Mouse (Mus musculus) megakaryocyte, embryonic 14.5 days (primary cell): ENCODE data around the gene Dcpp1.
"Not testable (repeated sequence)": the region's sequence is repeated elsewhere in the genome, so short reads cannot be mapped to it uniquely, and the experiment has no call there.

Experiments
- FLI1 ChIP-seq: IDR thresholded peaks from 2 replicates; pipeline ENCODE4 v1.6.1; 2012; ENCODE audit warnings: low read length, inconsistent platforms, mixed read lengths
- GATA1 ChIP-seq: IDR thresholded peaks from 3 replicates; pipeline ENCODE4 v1.6.1; 2012; ENCODE audit warnings: mixed read lengths, low read length, inconsistent platforms, borderline replicate concordance

DNA sequence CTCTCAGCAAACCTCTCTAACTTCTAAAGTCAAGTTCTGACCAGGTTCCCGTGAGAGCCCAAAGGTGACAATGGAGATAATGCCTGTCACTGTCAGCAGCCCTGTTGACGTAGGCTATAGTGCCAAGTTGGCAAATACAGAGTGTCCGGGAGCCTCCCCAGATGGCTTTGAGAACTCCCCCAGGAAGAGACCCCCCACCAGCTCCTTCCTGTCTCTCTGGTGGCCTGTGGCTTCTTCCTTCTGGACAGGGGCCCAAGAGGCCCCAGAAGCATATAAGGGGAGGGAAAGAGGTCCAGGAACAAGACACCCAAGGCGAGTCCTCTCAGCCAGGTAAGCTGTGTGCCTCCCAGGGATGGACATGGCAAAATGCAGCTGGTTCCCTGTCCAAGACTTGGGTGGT is 36.5 kb downstream of the Dcpp1 start, which contains the start of gene Dcpp3:
- not testable (repeated sequence) for TF ChIP-seq GATA1, FLI1
